Mouse (Mus musculus): ENCODE measurements around the gene Pmp22.

DNA sequence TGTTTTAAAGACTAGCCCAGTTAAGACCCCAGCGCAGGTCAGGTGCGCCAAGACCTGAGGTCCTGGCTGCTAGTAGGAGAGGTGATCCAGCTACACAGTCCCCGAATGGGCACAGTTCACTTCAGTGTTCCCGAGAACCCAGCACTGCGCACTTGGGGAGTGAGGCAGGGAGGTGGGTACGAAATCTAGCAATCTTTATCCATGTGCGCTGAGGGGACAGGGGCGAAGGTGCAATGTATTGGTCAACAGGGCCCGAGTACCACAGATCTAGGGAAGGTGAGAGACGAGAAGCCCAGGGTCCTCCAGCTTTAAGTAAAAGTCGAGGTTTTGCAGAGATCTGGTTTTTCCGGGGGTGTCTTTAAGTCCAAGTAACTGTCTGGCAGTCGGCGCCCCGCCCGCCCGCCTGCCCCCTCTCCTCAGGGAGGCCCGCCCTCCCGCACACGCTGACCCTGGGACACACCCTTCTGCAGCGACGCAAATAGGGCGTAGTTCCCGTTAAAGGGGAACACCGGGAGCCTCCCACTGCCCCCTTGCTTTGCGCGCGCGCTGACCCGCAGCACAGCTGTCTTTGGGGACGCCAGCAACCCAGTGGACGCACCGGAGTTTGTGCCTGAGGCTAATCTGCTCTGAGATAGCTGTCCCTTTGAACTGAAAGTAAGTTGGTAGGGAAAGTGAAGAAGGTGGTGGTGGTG is 2.4 kb downstream of the Pmp22 start:
- peak; percentile 34; the same call in 1 of the 2 replicates for TF ChIP-seq CTCF (IDR thresholded peaks at IDR 0.05; ENCODE audit: low read depth)
- no peak for TF ChIP-seq EP300 (optimal IDR thresholded peaks at IDR 0.05)

All from stomach, postnatal 0 days (tissue).